Mouse (Mus musculus): ENCODE results near the gene Mapk12. TPM values are rescaled to one million over a fixed set of nuclear protein-coding genes. Genes with fewer than 3 reads are reported as not detected.

Gene Mapk12
- polyA plus RNA-seq, 1 experiment from 2014 or later = 13.4 TPM

DNA sequence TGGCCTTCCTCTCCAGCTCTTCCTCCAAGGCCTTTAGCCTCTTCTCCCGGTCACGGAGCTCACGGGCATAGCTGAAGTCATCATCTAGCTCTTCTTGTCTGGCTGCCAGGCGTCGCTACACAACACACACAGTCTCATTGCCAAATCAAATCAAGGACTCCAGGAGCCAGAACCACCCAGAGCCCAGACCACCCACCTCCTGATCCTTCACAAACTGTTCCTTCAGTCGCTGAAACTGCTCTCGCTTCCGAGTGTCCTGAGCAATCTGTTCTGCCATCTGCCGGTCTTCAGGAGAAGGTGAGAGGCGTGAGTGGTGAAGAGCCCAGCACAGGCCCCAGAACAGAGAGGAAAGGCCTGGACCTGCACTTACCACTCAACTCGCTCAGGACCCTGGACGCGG, 34.4 kb downstream of the Mapk12 start:
- no peak overlapping the region for H3K4me2 ChIP-seq
- no peak overlapping the region for H3K4me3 ChIP-seq
- no peak overlapping the region for H3K27ac ChIP-seq
- H3K4me1 ChIP-seq = no peaks in the 10 kb centered on the region
- peaks cover 89% of the 10 kb centered on the region for H3K36me3 ChIP-seq
- 86% methylated on average over 13 of the region's 13 CpGs for WGBS
- H3K9me3 ChIP-seq = no peaks in the 10 kb centered on the region
- no peak overlapping the region for H3K9ac ChIP-seq
- no peaks in the 10 kb centered on the region for H3K27me3 ChIP-seq
- ATAC-seq (ENCODE audit: borderline replicate concordance, extremely low read depth, low FRiP score, low TSS enrichment) = no peak

DNA sequence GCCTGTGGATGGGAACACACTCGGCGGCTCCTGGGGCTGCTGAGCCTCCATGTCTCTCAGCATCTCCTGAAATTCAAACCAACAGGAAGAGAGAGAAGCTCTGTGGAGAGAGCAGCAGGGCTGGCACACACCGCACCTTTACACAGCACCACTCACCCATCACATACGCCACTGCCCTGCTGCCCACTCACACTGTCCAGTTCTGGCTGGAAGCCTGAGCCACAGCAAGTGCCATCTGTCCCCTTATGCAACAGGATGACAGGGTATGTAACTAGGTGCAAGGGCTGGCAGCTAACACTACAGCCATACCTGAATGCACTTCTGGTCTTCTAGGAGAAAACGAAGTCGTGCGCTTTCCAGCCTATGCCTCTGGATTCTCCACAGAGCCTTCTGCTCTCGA, 36.1 kb downstream of the Mapk12 start:
- WGBS = 89% methylated on average over 8 of the region's 8 CpGs

GRCm38 (mm10) chr15:89103921-89104320, 36.6 kb downstream of the Mapk12 start:
- Histone ChIP-seq H3K4me2 (no peak overlapping the region), H3K4me3 (no peak overlapping the region), H3K9ac (no peak overlapping the region), H3K27me3 (no peaks in the 10 kb centered on the region), H3K27ac (no peak overlapping the region), H3K4me1 (no peaks in the 10 kb centered on the region), H3K36me3 (peaks cover 90% of the 10 kb centered on the region), H3K9me3 (no peaks in the 10 kb centered on the region)
- ATAC-seq (ENCODE audit: borderline replicate concordance, extremely low read depth, low FRiP score, low TSS enrichment) = no peak
- WGBS = 86% methylated on average over 10 of the region's 10 CpGs

More for the DNA sequence above, 36.1 kb downstream of the Mapk12 start:
- Histone ChIP-seq H3K4me1 (no peaks in the 10 kb centered on the region), H3K27ac (no peak overlapping the region), H3K9me3 (no peaks in the 10 kb centered on the region), H3K4me3 (no peak overlapping the region), H3K36me3 (peaks cover 89% of the 10 kb centered on the region), H3K27me3 (no peaks in the 10 kb centered on the region), H3K9ac (no peak overlapping the region), H3K4me2 (no peak overlapping the region)
- ATAC-seq (ENCODE audit: borderline replicate concordance, extremely low read depth, low FRiP score, low TSS enrichment) = no peak

- WGBS = 70% methylated on average over 5 of the region's 5 CpGs
These were observed 37.9 kb downstream of the Mapk12 start for GRCm38 (mm10) chr15:89102646-89103045.

DNA sequence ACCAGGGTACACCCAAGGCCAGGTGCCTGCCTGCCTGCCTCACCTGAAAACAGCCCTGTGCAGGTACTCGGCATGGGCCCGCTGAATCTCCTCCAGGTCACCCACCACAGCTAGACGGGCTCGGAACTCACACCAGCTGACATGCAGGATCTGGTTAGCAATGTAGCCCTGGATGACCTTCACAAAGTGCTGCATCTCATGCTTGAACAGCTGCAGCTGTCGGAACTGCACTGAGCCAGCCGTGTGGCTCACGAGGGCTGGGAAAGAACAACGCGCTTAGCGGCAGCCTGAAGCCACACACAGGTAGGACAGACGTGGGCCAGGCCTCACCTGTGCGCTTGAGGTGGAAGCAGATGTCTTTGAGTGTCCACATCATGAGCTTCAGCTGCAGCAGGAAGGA, 39.7 kb downstream of the Mapk12 start:
- no peak overlapping the region for H3K27ac ChIP-seq
- peaks cover 90% of the 10 kb centered on the region for H3K36me3 ChIP-seq
- H3K4me1 ChIP-seq = no peaks in the 10 kb centered on the region
- no peaks in the 10 kb centered on the region for H3K27me3 ChIP-seq
- 88% methylated on average over 12 of the region's 12 CpGs for WGBS
- H3K4me2 ChIP-seq = no peak overlapping the region
- no peaks in the 10 kb centered on the region for H3K9me3 ChIP-seq
- H3K9ac ChIP-seq = no peak overlapping the region
- no peak for ATAC-seq (ENCODE audit: borderline replicate concordance, extremely low read depth, low FRiP score, low TSS enrichment)
- no peak overlapping the region for H3K4me3 ChIP-seq

More at GRCm38 (mm10) chr15:89102646-89103045, 37.9 kb downstream of the Mapk12 start:
- Histone ChIP-seq H3K36me3 (peaks cover 90% of the 10 kb centered on the region), H3K9me3 (no peaks in the 10 kb centered on the region), H3K4me2 (no peak overlapping the region), H3K27me3 (no peaks in the 10 kb centered on the region), H3K9ac (no peak overlapping the region), H3K4me3 (no peak overlapping the region), H3K27ac (no peak overlapping the region), H3K4me1 (no peaks in the 10 kb centered on the region)
- no peak for ATAC-seq (ENCODE audit: borderline replicate concordance, extremely low read depth, low FRiP score, low TSS enrichment)

- Histone ChIP-seq H3K4me2 (no peak overlapping the region), H3K27ac (no peak overlapping the region), H3K4me1 (no peaks in the 10 kb centered on the region), H3K36me3 (peaks cover 91% of the 10 kb centered on the region), H3K9me3 (no peaks in the 10 kb centered on the region), H3K9ac (no peak overlapping the region), H3K4me3 (no peak overlapping the region), H3K27me3 (no peaks in the 10 kb centered on the region)
- no peak for ATAC-seq (ENCODE audit: borderline replicate concordance, extremely low read depth, low FRiP score, low TSS enrichment)
- WGBS = 88% methylated on average over 7 of the region's 7 CpGs
These were observed 41.9 kb downstream of the Mapk12 start for GRCm38 (mm10) chr15:89098616-89099015.

DNA sequence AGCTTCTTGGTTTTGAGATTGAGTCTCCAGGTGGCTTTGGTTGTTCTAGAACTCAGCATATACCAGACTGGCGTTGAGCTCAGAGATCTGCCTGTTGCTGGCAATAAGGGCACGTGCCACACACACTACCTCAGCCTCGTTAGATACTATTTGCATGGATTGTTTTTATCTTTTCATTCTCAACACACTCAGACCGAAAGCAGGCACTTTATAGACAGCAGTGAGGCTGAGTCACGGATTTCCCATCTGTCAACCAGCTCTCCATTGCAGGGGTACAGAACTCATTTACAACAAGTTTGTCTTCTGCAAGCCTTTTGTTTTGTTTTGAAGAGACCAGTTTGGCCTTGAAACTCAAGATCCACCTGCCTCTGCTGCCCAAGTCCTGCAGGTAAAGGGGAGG, 43.1 kb downstream of the Mapk12 start:
- H3K27me3 ChIP-seq = no peaks in the 10 kb centered on the region
- no peak overlapping the region for H3K9ac ChIP-seq
- H3K4me2 ChIP-seq = no peak overlapping the region
- H3K27ac ChIP-seq = no peak overlapping the region
- no peak for ATAC-seq (ENCODE audit: borderline replicate concordance, extremely low read depth, low FRiP score, low TSS enrichment)
- H3K4me1 ChIP-seq = no peaks in the 10 kb centered on the region
- 87% methylated on average over 5 of the region's 5 CpGs for WGBS
- peaks cover 99% of the 10 kb centered on the region for H3K36me3 ChIP-seq
- no peaks in the 10 kb centered on the region for H3K9me3 ChIP-seq
- no peak overlapping the region for H3K4me3 ChIP-seq

DNA sequence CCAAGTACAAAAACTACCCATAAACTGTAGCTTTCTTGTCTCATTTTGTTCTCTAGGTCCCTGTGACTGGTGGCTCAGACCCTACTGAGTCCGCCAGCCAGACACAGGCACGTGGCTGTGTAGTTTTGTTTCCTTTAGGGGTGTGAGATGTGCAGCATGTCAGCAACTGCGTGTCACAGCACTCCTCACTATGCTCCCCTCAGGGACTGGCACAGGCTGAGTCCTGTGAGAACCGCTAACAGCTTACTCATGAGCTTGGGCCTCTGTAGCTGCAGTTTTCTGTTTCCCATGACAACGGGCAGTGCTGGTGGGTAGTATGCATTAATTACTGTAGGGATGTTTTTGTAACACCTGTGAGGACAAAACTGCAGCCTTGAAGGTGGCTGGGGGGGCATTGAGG, 48.3 kb downstream of the Mapk12 start:
- 79% methylated on average over 5 of the region's 5 CpGs for WGBS
- H3K36me3 ChIP-seq = peaks cover 52% of the 10 kb centered on the region
- ATAC-seq (ENCODE audit: borderline replicate concordance, extremely low read depth, low FRiP score, low TSS enrichment) = no peak

DNA sequence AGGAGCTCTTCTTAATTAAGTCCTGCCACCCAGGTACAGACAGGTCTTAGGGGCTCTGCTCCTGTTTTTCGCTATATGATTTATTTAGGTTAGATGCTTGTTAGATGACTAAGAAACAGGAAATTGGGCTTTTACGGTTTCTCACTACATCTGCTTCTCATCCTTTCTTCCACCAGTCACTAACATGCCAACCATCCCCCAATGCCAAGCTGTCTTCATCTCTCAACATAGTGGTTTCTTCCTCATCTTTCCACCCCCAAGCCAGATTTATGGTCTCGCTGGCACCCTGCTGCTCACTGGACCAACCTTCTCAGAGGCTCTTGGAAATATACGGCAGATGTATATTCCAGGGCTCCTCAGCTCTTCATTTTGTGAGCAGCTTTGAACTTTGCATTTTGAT, 49.8 kb downstream of the Mapk12 start:
- peak overlapping the region; percentile 93 for H3K4me2 ChIP-seq
- no peaks in the 10 kb centered on the region for H3K27me3 ChIP-seq
- no peak overlapping the region for H3K9ac ChIP-seq
- H3K36me3 ChIP-seq = peaks cover 46% of the 10 kb centered on the region
- no peaks in the 10 kb centered on the region for H3K9me3 ChIP-seq
- peaks cover 22% of the 10 kb centered on the region for H3K4me1 ChIP-seq
- 84% methylated on average over 4 of the region's 4 CpGs for WGBS
- no peak for ATAC-seq (ENCODE audit: borderline replicate concordance, extremely low read depth, low FRiP score, low TSS enrichment)
- no peak overlapping the region for H3K27ac ChIP-seq
- no peak overlapping the region; the same call in 1 of the 2 replicates for H3K4me3 ChIP-seq

More for the DNA sequence above, 48.3 kb downstream of the Mapk12 start:
- Histone ChIP-seq H3K27ac (no peak overlapping the region), H3K4me3 (no peak overlapping the region), H3K27me3 (no peaks in the 10 kb centered on the region), H3K4me1 (peaks cover 22% of the 10 kb centered on the region), H3K4me2 (no peak overlapping the region), H3K9ac (no peak overlapping the region), H3K9me3 (no peaks in the 10 kb centered on the region)

DNA sequence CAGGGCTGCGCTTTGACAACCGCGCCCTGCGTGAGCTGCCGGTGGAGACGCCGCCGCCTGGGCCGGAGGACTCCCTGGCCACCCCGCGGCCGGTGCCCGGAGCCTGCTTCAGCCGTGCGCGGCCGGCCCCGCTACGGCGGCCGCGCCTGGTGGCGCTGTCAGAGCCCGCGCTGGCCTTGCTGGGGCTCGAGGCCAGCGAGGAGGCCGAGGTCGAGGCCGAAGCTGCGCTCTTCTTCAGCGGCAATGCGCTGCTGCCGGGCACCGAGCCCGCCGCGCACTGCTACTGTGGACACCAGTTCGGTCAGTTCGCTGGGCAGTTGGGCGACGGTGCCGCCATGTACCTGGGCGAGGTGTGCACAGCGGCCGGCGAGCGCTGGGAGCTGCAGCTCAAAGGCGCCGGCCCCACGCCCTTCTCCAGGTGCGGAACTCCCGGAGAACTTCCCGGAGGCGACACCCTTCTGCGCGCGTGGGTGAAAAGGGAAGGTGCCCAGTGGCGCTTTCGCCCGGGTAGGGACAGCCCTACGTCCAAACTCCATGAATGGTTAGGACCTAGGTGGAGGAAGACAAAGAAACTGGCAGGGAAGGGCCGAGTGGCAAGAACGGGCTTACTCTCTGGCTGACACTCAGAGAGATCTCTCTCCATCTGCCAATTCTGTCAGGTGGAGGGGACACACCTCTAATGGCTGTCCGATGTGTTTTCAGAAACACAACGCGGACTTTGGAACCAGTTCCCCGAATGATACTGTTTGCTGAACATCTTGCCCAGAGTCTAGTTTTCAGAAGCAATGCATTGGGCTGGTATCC, 51.1 kb downstream of the Mapk12 start:
- no peaks in the 10 kb centered on the region for H3K9me3 ChIP-seq
- H3K36me3 ChIP-seq = peaks cover 45% of the 10 kb centered on the region
- peak; percentile 67 for ATAC-seq (ENCODE audit: borderline replicate concordance, extremely low read depth, low FRiP score, low TSS enrichment)
- no peaks in the 10 kb centered on the region for H3K27me3 ChIP-seq
- 1% methylated on average over 63 of the region's 68 CpGs for WGBS
- peaks cover 22% of the 10 kb centered on the region for H3K4me1 ChIP-seq
- peak overlapping the region; percentile 93 for H3K4me2 ChIP-seq
- H3K27ac ChIP-seq = peak overlapping the region; percentile 57
- H3K9ac ChIP-seq = peak overlapping the region; percentile 88
- peak overlapping the region; percentile 87 for H3K4me3 ChIP-seq

- WGBS = 1% methylated on average over 38 of the region's 38 CpGs
- Histone ChIP-seq H3K4me1 (peaks cover 22% of the 10 kb centered on the region), H3K36me3 (peaks cover 44% of the 10 kb centered on the region)
These were observed 51.8 kb downstream of the Mapk12 start, which contains the start of gene Selenoo for GRCm38 (mm10) chr15:89088607-89089247. Selenoo (plus strand) TSS chr15:89089084.

DNA sequence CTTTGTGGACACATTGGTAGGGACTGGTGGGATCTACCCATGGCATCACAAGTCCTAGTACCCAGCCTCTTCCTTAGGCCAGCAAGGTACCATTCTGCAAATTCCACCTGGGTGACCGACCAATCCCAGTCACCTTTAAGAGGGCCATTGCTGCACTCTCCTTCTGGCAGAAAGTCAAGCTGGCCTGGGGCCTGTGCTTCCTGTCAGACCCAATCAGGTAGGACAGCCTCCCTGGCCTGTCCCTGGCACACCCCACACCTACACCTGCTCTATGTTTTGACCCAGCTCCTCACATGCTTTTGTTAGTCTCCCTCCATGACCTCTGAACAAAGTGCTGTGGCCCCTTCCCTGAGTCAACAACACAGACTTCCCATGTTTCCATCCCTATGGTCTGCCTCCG, 55.7 kb downstream of the Mapk12 start:
- H3K9me3 ChIP-seq = no peaks in the 10 kb centered on the region
- H3K36me3 ChIP-seq = peaks cover 47% of the 10 kb centered on the region
- H3K27ac ChIP-seq = no peak overlapping the region
- WGBS = 91% methylated on average over 2 of the region's 2 CpGs
- no peak overlapping the region for H3K9ac ChIP-seq
- H3K4me2 ChIP-seq = no peak overlapping the region
- peaks cover 12% of the 10 kb centered on the region for H3K4me1 ChIP-seq
- H3K27me3 ChIP-seq = no peaks in the 10 kb centered on the region
- no peak overlapping the region for H3K4me3 ChIP-seq
- no peak for ATAC-seq (ENCODE audit: borderline replicate concordance, extremely low read depth, low FRiP score, low TSS enrichment)

More at GRCm38 (mm10) chr15:89088607-89089247, 51.8 kb downstream of the Mapk12 start, which contains the start of gene Selenoo:
- ATAC-seq (ENCODE audit: borderline replicate concordance, extremely low read depth, low FRiP score, low TSS enrichment) = peak; percentile 94
- Histone ChIP-seq H3K27ac (peak within 1 kb of the TSS; percentile 57), H3K9ac (peak within 1 kb of the TSS; percentile 88), H3K9me3 (no peaks in the 10 kb centered on the region), H3K4me3 (peak within 1 kb of the TSS; percentile 87), H3K27me3 (no peaks in the 10 kb centered on the region), H3K4me2 (peak within 1 kb of the TSS; percentile 93)
